In the genomic region with DNA sequence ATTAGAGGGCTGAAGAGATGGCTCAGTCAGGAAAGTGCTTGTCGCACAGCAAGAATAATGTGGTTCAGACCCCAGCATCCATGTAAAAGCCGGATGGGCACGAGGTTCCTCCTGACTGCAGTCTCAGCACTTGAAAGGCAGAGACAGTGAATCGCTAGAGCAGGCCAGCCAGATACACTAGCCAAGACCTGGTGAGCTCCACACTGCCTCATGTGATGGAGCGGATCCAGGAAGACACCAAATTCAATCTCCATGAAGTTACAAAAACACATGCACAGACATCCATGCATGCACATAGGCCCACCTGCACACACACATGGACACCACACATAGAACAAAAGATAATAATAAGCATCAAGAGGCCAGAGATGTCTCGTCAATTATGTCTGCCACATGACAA, we compare ENCODE assay signal across 23 mouse cellular contexts.
"Had no signal": no experiment of that assay in that cellular context is flagged by ENCODE, and none has a peak within 500 bp of the region (broad histone marks: within the 10 kb centered on the region; RNA-seq: fewer than 3 reads in every experiment).

No protein-coding gene starts in this region.

- H3K9ac ChIP-seq: limb, embryonic 15.5 days; liver, embryonic 12.5 days; liver, embryonic 15.5 days; lung, embryonic 15.5 days; midbrain, embryonic 13.5 days; neural tube, embryonic 13.5 days; stomach, embryonic 15.5 days had no signal

- H3K4me1 ChIP-seq: liver, embryonic 12.5 days; liver, embryonic 15.5 days; megakaryocyte, embryonic 14.5 days; midbrain, embryonic 10.5 days; midbrain, embryonic 13.5 days; neural tube, embryonic 13.5 days had no signal

- H3K4me3 ChIP-seq: layer of hippocampus, adult 2 months; limb, embryonic 15.5 days; liver, embryonic 12.5 days; liver, embryonic 15.5 days; lung, embryonic 15.5 days; megakaryocyte, embryonic 14.5 days; midbrain, embryonic 10.5 days; midbrain, embryonic 13.5 days; myocyte; neural tube, embryonic 13.5 days; stomach, embryonic 15.5 days had no signal

- H3K36me3 ChIP-seq: limb, embryonic 15.5 days; liver, embryonic 12.5 days; liver, embryonic 15.5 days; lung, embryonic 15.5 days; midbrain, embryonic 13.5 days; neural tube, embryonic 13.5 days; stomach, embryonic 15.5 days had no signal

- H3K27me3 ChIP-seq: limb, embryonic 15.5 days; liver, embryonic 12.5 days; liver, embryonic 15.5 days; lung, embryonic 15.5 days; megakaryocyte, embryonic 14.5 days; midbrain, embryonic 13.5 days; neural tube, embryonic 13.5 days; stomach, embryonic 15.5 days had no signal

- H3K27ac ChIP-seq: kidney, postnatal 0 days; layer of hippocampus, adult 2 months; limb, embryonic 15.5 days; liver, embryonic 12.5 days; liver, embryonic 15.5 days; lung, embryonic 15.5 days; midbrain, embryonic 10.5 days; midbrain, embryonic 13.5 days; neural tube, embryonic 13.5 days had no signal

- DNase-seq: kidney, postnatal 25 days; layer of hippocampus, adult 9-11 months; lung, adult 18-20 months; lung, postnatal 10 days; lung, postnatal 36 days; retina, postnatal 1 day; right cerebral cortex, postnatal 25 days; spleen, adult 18-20 months; thymus, adult 18-20 months; thymus, postnatal 36 days had no signal

- H3K9me3 ChIP-seq: limb, embryonic 15.5 days; liver, embryonic 15.5 days; midbrain, embryonic 13.5 days; stomach, embryonic 15.5 days had no signal

- ATAC-seq: liver, embryonic 12.5 days; midbrain, embryonic 13.5 days; midbrain, embryonic 16.5 days had no signal

- H3K4me2 ChIP-seq: limb, embryonic 15.5 days; liver, embryonic 12.5 days; liver, embryonic 15.5 days; lung, embryonic 15.5 days; midbrain, embryonic 13.5 days; neural tube, embryonic 13.5 days; stomach, embryonic 15.5 days had no signal
